Mouse (Mus musculus) kidney, adult 2 months (tissue): ENCODE measurements around the gene Rgs12. TPM values are rescaled to one million over a fixed set of nuclear protein-coding genes. Genes with fewer than 3 reads are reported as not detected.

Experiments used
- DNase-seq: peaks from one replicate; pipeline ENCODE4 v3.0.0; 2021
- H3K27ac ChIP-seq: fragments of 200-500 bp; 2 replicates; pipeline ENCODE4 v1.5.1; 2012; ENCODE audit warnings: low read depth, low read length, control low read depth, inconsistent platforms; ENCODE audit not compliant: insufficient read depth
- H3K27me3 ChIP-seq: fragments of 200-500 bp; replicated peaks from 2 replicates; pipeline ENCODE4 v1.6.1; 2012; ENCODE audit warnings: mild to moderate bottlenecking, moderate library complexity, low read length, inconsistent platforms; ENCODE audit not compliant: control insufficient read depth, insufficient read depth
- H3K36me3 ChIP-seq: fragments of 200-500 bp; 2 replicates; pipeline ENCODE4 v1.6.1; 2012; ENCODE audit warnings: mild to moderate bottlenecking, moderate library complexity, low read length, inconsistent platforms; ENCODE audit not compliant: control insufficient read depth, insufficient read depth
- H3K4me1 ChIP-seq: fragments of 200-500 bp; 2 replicates; pipeline ENCODE4 v1.6.1; 2011; ENCODE audit warnings: low read length; ENCODE audit not compliant: control insufficient read depth, insufficient read depth
- H3K4me3 ChIP-seq: fragments of 200-500 bp; 2 replicates; pipeline ENCODE4 v1.5.1; 2011; ENCODE audit warnings: mild to moderate bottlenecking, low read depth, low read length, control low read depth; ENCODE audit not compliant: insufficient read depth
- CTCF ChIP-seq: fragments of 200-500 bp; conservative IDR thresholded peaks from 2 replicates; pipeline ENCODE4 v1.5.1; 2011; ENCODE audit warnings: low read depth, mild to moderate bottlenecking, control low read depth, low read length, moderate library complexity, mixed read lengths; ENCODE audit not compliant: insufficient read depth, insufficient read length
- POLR2A ChIP-seq: fragments of 200-500 bp; IDR thresholded peaks from one replicate; pipeline ENCODE4 v1.6.1; 2011; ENCODE audit warnings: low read depth, low read length, control low read depth
- WGBS: fragments of 180-500 bp; shearing (Covaris S2); methylation state at CpG from one replicate; pipeline ENCODE4 v1.1.7; 2018; 5-methylcytosine and 5-hydroxymethylcytosine counted together
- polyA plus RNA-seq: library from polyadenylated mRNA; depleted of rRNA; stranded (reverse); fragments of >200 nt; gene quantifications from 2 replicates; pipeline ENCODE4 v1.2.3, GENCODE M21; 2012

The Rgs12 gene
- polyA plus RNA-seq, 1 experiment, result 20.7 TPM

- Histone ChIP-seq H3K4me1 (peaks cover 5% of the 10 kb centered on the region; the same call in 1 of the 2 replicates), H3K4me3 (no peak overlapping the region), H3K27ac (no peak overlapping the region), H3K27me3 (no peaks in the 10 kb centered on the region), H3K36me3 (no peaks in the 10 kb centered on the region)
- no peak for DNase-seq
- WGBS, result 72% methylated on average over 3 of the region's 3 CpGs
- no peak for TF ChIP-seq CTCF
- TF ChIP-seq POLR2A, result no peak
These were observed 110.9 kb downstream of the Rgs12 start for GRCm38 (mm10) chr5:35060098-35060497.

GRCm38 (mm10) chr5:35069841-35070240 is 120.6 kb downstream of the Rgs12 start:
- no peak overlapping the region for H3K27ac ChIP-seq
- H3K4me3 ChIP-seq, result no peak overlapping the region
- no peak for TF ChIP-seq POLR2A
- no peak for TF ChIP-seq CTCF
- no peaks in the 10 kb centered on the region for H3K27me3 ChIP-seq
- 86% methylated on average over 2 of the region's 2 CpGs for WGBS
- no peaks in the 10 kb centered on the region for H3K36me3 ChIP-seq
- no peak for DNase-seq
- H3K4me1 ChIP-seq, result no peaks in the 10 kb centered on the region

- 87% methylated on average over 8 of the region's 8 CpGs for WGBS
- TF ChIP-seq CTCF (no peak), POLR2A (no peak)
- no peak for DNase-seq
- no peaks in the 10 kb centered on the region for H3K4me1 ChIP-seq
- H3K4me3 ChIP-seq, result no peak overlapping the region
- no peaks in the 10 kb centered on the region for H3K27me3 ChIP-seq
- no peaks in the 10 kb centered on the region for H3K36me3 ChIP-seq
- H3K27ac ChIP-seq, result no peak overlapping the region
These were observed 121.1 kb downstream of the Rgs12 start for GRCm38 (mm10) chr5:35070314-35070713.

- WGBS, result 50% methylated on average over 7 of the region's 7 CpGs
- Histone ChIP-seq H3K36me3 (no peaks in the 10 kb centered on the region), H3K4me3 (no peak overlapping the region), H3K4me1 (no peaks in the 10 kb centered on the region), H3K27ac (no peak overlapping the region), H3K27me3 (no peaks in the 10 kb centered on the region)
- DNase-seq, result no peak
- no peak for TF ChIP-seq POLR2A
- TF ChIP-seq CTCF, result no peak
These were observed 121.7 kb downstream of the Rgs12 start for GRCm38 (mm10) chr5:35070953-35071352.

GRCm38 (mm10) chr5:35071855-35072254 is 122.6 kb downstream of the Rgs12 start:
- no peak for DNase-seq
- Histone ChIP-seq H3K27ac (no peak overlapping the region), H3K4me3 (no peak overlapping the region), H3K36me3 (no peaks in the 10 kb centered on the region), H3K4me1 (no peaks in the 10 kb centered on the region), H3K27me3 (no peaks in the 10 kb centered on the region)
- no peak for TF ChIP-seq CTCF
- TF ChIP-seq POLR2A, result no peak
- 95% methylated on average over 6 of the region's 6 CpGs for WGBS

- DNase-seq, result no peak
- Histone ChIP-seq H3K36me3 (no peaks in the 10 kb centered on the region), H3K4me3 (no peak overlapping the region), H3K27me3 (no peaks in the 10 kb centered on the region), H3K27ac (no peak overlapping the region), H3K4me1 (no peaks in the 10 kb centered on the region)
- no peak for TF ChIP-seq CTCF
- TF ChIP-seq POLR2A, result no peak
- 82% methylated on average over 11 of the region's 11 CpGs for WGBS
These were observed 124.0 kb downstream of the Rgs12 start for GRCm38 (mm10) chr5:35073235-35073634.

GRCm38 (mm10) chr5:35073992-35074391 is 124.7 kb downstream of the Rgs12 start:
- 80% methylated on average over 9 of the region's 9 CpGs for WGBS
- Histone ChIP-seq H3K4me3 (no peak overlapping the region), H3K27ac (no peak overlapping the region), H3K4me1 (no peaks in the 10 kb centered on the region), H3K27me3 (no peaks in the 10 kb centered on the region), H3K36me3 (no peaks in the 10 kb centered on the region)
- DNase-seq, result no peak
- no peak for TF ChIP-seq POLR2A
- TF ChIP-seq CTCF, result no peak

- H3K4me3 ChIP-seq, result no peak overlapping the region
- no peaks in the 10 kb centered on the region for H3K27me3 ChIP-seq
- TF ChIP-seq POLR2A (no peak), CTCF (no peak)
- H3K27ac ChIP-seq, result no peak overlapping the region
- no peaks in the 10 kb centered on the region for H3K4me1 ChIP-seq
- 96% methylated on average over 1 of the region's 1 CpGs for whole genome bisulfite sequencing
- no peak for DNase-seq
- H3K36me3 ChIP-seq, result no peaks in the 10 kb centered on the region
These were observed 127.1 kb downstream of the Rgs12 start for GRCm38 (mm10) chr5:35076369-35076768.
